Mouse (Mus musculus) lung, postnatal 36 days (tissue): ENCODE measurements around the gene Rps26.

Source experiments
- DNase-seq: peaks from one replicate; pipeline ENCODE4 v3.0.0; 2022; ENCODE audit warnings: mixed read lengths

Gene Rps26

GRCm38 (mm10) chr10:128601499-128601898 lies 25.0 kb downstream of the Rps26 start:
- no peak for DNase-seq

- no peak for DNase-seq
These were observed 28.1 kb downstream of the Rps26 start for GRCm38 (mm10) chr10:128598476-128598875.

GRCm38 (mm10) chr10:128592797-128593196 lies 33.8 kb downstream of the Rps26 start:
- DNase-seq: no peak

- DNase-seq: no peak
These were observed 35.1 kb downstream of the Rps26 start for GRCm38 (mm10) chr10:128591436-128591835.

GRCm38 (mm10) chr10:128590193-128590690 lies 36.3 kb downstream of the Rps26 start:
- DNase-seq: peak; percentile 71

- DNase-seq: peak; percentile 82
These were observed 36.9 kb downstream of the Rps26 start, which contains the start of gene Erbb3 for GRCm38 (mm10) chr10:128589464-128590192. Erbb3 (minus strand) TSS chr10:128589652.

- DNase-seq: peak; percentile 57
These were observed 37.6 kb downstream of the Rps26 start for GRCm38 (mm10) chr10:128588775-128589463.

- no peak for DNase-seq
These were observed 38.4 kb downstream of the Rps26 start for GRCm38 (mm10) chr10:128588136-128588535.

- no peak for DNase-seq
These were observed 38.9 kb downstream of the Rps26 start for GRCm38 (mm10) chr10:128587697-128588096.

GRCm38 (mm10) chr10:128587120-128587519 lies 39.4 kb downstream of the Rps26 start:
- DNase-seq: no peak

- no peak for DNase-seq
These were observed 40.0 kb downstream of the Rps26 start for GRCm38 (mm10) chr10:128586546-128586945.

- peak; percentile 93 for DNase-seq
These were observed 42.2 kb downstream of the Rps26 start for GRCm38 (mm10) chr10:128584386-128584785.

GRCm38 (mm10) chr10:128583644-128584043 lies 42.9 kb downstream of the Rps26 start:
- peak; percentile 91 for DNase-seq

- DNase-seq: no peak
These were observed 46.8 kb downstream of the Rps26 start for GRCm38 (mm10) chr10:128579731-128580130.

- DNase-seq: no peak
These were observed 47.2 kb downstream of the Rps26 start for GRCm38 (mm10) chr10:128579298-128579697.

- no peak for DNase-seq
These were observed 48.2 kb downstream of the Rps26 start for GRCm38 (mm10) chr10:128578330-128578729.

- no peak for DNase-seq
These were observed 51.5 kb downstream of the Rps26 start for GRCm38 (mm10) chr10:128575063-128575462.
